Mouse (Mus musculus) megakaryocyte, embryonic 14.5 days (primary cell): ENCODE results near the gene Sct.

ENCODE experiments used
- FLI1 ChIP-seq: IDR thresholded peaks from 2 replicates; pipeline ENCODE4 v1.6.1; 2012; ENCODE audit warnings: low read length, inconsistent platforms, mixed read lengths
- GATA1 ChIP-seq: IDR thresholded peaks from 3 replicates; pipeline ENCODE4 v1.6.1; 2012; ENCODE audit warnings: mixed read lengths, low read length, inconsistent platforms, borderline replicate concordance

- TF ChIP-seq GATA1, result no peak
- TF ChIP-seq FLI1, result no peak
These were observed 14.0 kb downstream of the Sct start for GRCm38 (mm10) chr7:141264761-141265410.
